Mouse (Mus musculus) G1E (cell line): Measurements from ENCODE around the gene Cdkal1.

Experiments
- CTCF ChIP-seq: IDR thresholded peaks from 2 replicates; pipeline ENCODE4 v1.5.1; 2012; ENCODE audit warnings: low read depth, low read length, inconsistent platforms, mixed read lengths
- POLR2AphosphoS5 ChIP-seq: IDR thresholded peaks from 2 replicates; pipeline ENCODE4 v1.6.1; 2012; ENCODE audit warnings: low read depth, low read length, inconsistent platforms; ENCODE audit not compliant: insufficient replicate concordance

- TF ChIP-seq CTCF (no peak), POLR2AphosphoS5 (no peak)
Observed at GRCm38 (mm10) chr13:29360899-29361298, 494.6 kb downstream of the Cdkal1 start.
